Mouse (Mus musculus) ES-E14 (cell line): ENCODE results near the gene Zbed4.

Source experiments
- HCFC1 ChIP-seq: IDR thresholded peaks from 2 replicates; pipeline ENCODE4 v1.6.1; 2012; ENCODE audit warnings: low read length, inconsistent platforms, borderline replicate concordance; ENCODE audit not compliant: insufficient read depth
- MAFK ChIP-seq: IDR thresholded peaks from 2 replicates; pipeline ENCODE4 v1.6.1; 2014; ENCODE audit warnings: mild to moderate bottlenecking, low read depth, low read length, inconsistent platforms; ENCODE audit not compliant: insufficient read depth
- ZC3H11A ChIP-seq: IDR thresholded peaks from 2 replicates; pipeline ENCODE4 v1.6.1; 2012; ENCODE audit warnings: low read depth, mild to moderate bottlenecking, inconsistent platforms, low read length, borderline replicate concordance
- ZNF384 ChIP-seq: IDR thresholded peaks from 2 replicates; pipeline ENCODE4 v1.6.1; 2012; ENCODE audit warnings: low read depth, low read length, inconsistent platforms

DNA sequence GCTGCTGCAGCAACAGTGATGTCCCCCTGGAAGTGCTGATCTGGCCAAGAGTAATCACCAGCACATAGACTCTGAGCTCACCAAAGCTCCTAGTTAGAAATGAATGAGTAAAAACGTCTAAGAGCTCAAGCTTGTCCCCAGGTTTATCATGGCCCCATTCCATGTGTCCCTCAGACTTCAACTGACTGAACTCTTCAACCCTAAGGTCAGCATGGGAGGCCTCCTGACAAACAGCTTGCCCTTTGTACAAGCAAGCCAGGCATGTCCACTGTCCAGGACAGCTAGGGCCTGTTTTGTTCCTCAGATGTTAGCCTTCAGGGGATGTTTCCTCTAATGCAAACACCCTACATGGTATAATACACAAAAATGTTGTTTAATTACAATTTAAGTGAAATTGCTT lies 47.2 kb upstream of the Zbed4 start:
- TF ChIP-seq ZC3H11A (no peak), ZNF384 (no peak), MAFK (no peak), HCFC1 (no peak)
